Mouse (Mus musculus) bone marrow, adult 2 months (tissue): Measurements from ENCODE around the gene Etv6.

Experiments
- CTCF ChIP-seq: fragments of 200-500 bp; IDR thresholded peaks from 2 replicates; pipeline ENCODE4 v1.5.1; 2011; ENCODE audit warnings: low read length, control low read depth; ENCODE audit not compliant: control insufficient read depth, insufficient read depth
- POLR2A ChIP-seq: fragments of 200-500 bp; IDR thresholded peaks from 2 replicates; pipeline ENCODE4 v1.6.1; 2011; ENCODE audit warnings: low read depth, mild to moderate bottlenecking, control low read depth, low read length, borderline replicate concordance; ENCODE audit not compliant: control insufficient read depth

GRCm38 (mm10) chr6:134205726-134206125, 170.2 kb downstream of the Etv6 start:
- TF ChIP-seq CTCF: no peak
- no peak for TF ChIP-seq POLR2A
